Mouse (Mus musculus): ENCODE results near the gene Lrba. TPM values are rescaled to one million over a fixed set of nuclear protein-coding genes. Genes with fewer than 3 reads are reported as not detected.

Lrba gene
- total RNA-seq, 2 experiments from 2014 or later = 33.1 to 35.0 TPM

DNA sequence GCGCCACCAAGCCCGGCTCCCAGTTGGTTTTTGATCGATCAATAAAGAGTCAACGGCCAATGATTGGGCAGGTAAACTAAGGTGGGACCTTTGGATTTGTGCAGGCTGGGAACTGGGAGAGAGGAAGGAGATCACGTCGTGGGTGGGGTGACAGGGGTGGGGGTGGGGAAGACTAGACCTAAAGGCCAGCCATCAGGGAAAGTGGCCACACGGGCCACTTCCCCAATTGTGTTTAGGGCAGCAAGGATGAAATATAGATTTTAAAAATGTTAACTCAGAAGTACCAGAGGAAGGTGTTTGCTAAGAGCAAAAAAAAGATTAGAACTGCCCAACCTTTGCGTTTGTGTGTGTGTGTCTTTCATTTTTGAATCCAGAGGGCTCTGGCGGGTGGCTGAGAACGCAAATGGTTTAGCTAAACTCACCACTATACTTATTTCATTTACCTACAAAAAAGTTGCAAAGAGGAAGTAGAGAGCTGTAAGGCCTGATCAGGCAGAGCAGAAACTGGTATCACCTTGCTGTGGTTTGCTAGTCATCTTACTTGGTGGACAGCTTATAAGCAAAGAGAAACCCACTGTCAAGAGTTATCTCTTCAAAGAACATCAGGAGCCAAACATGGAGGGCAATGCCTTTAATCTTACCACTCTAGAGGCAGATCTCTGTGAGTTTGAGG, 14.1 kb upstream of the Lrba start:
- no peak for DNase-seq (ENCODE audit: extremely low spot score in 1 of 2, low spot score in 2 of 2)
- no peak for TF ChIP-seq CTCF (IDR thresholded peaks at IDR 0.05)
- H3K4me3 ChIP-seq = no peak overlapping the region
- intact Hi-C loops (cut with DNase I) = no loop called here
- H3K27ac ChIP-seq = no peak overlapping the region

DNA sequence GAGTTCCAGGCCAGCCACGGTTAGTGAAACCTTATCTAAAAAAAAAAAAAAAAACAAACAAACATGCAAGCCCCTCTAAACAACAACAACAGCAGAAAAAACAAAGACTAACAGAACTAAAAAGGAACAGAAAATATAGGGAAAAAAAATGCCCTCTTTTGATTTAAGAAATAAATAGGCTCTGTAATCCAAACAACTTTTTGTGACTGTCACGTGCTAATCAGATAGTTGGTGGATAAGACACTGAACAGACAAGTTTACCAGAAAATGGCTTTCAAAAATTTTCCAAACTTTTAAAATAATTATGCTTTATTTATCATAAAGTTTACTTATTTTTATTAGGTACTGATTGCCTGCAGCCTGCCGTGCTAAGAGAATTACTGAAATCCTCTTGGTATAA, 13.5 kb upstream of the Lrba start:
- no peak for TF ChIP-seq CTCF (IDR thresholded peaks at IDR 0.05)
- Histone ChIP-seq H3K4me3 (no peak overlapping the region), H3K27ac (no peak overlapping the region)
- DNase-seq (ENCODE audit: extremely low spot score in 1 of 2, low spot score in 2 of 2) = no peak
- intact Hi-C loops (cut with DNase I) = no loop called here

DNA sequence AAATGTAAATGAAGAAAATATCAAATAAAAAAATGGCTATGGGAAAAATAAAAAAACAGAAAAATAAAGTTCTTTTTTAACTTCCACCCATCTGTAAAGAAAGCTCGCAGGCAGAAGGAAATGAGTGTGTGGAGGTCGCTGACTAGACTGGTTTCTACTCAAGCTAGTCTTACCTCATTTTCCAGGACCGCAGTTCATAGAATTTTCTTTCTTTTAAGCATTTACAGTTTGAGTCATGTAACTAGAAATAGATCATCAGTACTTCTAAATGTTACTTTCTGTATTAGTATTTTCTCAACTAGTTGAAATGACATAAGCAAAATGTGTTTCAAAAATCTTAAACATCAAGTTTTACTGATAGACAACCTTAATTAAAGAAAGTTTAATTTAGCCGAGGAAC, 10.2 kb upstream of the Lrba start:
- H3K4me3 ChIP-seq = no peak overlapping the region
- no peak for TF ChIP-seq CTCF (IDR thresholded peaks at IDR 0.05)
- no peak overlapping the region for H3K27ac ChIP-seq
- no peak for DNase-seq (ENCODE audit: extremely low spot score in 1 of 2, low spot score in 2 of 2)
- intact Hi-C loops (cut with DNase I) = no loop called here

DNA sequence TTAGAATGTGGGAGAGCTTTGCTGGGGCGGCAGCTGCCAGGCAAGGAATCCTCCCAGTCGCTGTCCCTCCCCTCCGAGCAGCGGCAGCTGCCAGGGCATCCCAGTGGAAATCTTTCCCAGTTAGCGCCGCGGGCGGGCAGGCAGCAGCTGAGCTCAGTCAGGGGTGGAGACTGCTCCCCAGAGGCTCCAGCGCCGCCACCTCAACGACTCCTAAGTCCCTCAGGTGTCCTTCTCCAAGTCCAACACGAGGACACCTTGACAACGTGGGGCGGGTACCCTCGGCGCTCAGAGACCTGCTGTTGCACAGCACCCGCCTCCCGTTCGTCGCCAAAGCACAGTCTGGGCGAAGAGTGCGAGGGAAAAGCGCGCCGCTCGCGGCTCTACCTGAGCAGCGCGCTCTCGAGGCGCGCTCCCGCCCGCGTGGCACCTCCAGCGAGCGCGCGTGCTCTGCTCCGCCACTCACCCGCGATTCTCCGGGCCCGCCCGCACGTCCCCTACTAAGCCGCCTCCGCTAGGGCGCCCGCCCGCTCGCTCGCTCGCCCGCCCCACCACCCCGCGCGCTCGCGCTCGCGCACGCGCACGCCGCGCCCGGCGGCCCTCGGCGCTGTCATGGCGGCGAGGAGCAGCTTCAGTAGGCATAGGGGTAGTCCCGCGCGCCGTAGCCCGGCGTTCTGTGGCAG, 706 bp upstream of the Lrba start:
- intact Hi-C loops (cut with DNase I) = loop anchor here (1.0 to 5.0 kb wide), 3 partner anchors 81 to 1411 kb away; partner anchors contain the start of genes Dclk2 and Rps3a1
- DNase-seq (ENCODE audit: extremely low spot score in 1 of 2, low spot score in 2 of 2) = peak; percentile 85 to 90
- H3K4me3 ChIP-seq = peak overlapping the region; percentile 100
- peak overlapping the region; percentile 98 for H3K27ac ChIP-seq
- TF ChIP-seq CTCF (IDR thresholded peaks at IDR 0.05) = no peak

DNA sequence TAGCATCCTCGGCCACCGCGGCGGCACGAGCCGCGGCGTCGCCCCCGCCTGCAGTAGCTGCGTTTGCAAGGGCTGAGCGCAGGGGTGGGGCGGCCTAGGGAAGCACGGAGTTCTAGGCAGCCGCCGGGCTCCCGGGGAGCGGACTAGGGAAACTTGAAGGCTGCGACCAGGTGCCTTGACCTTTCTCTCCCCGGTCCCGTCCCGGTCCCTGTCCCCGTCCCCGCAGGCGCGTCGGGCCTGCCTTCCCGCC, 241 bp upstream of the Lrba start:
- no peak for TF ChIP-seq CTCF (IDR thresholded peaks at IDR 0.05)
- intact Hi-C loops (cut with DNase I) = loop anchor here (1.0 to 5.0 kb wide), 2 partner anchors 82 to 1412 kb away; partner anchors contain the start of gene Rps3a1
- peak overlapping the region; percentile 100 for H3K4me3 ChIP-seq
- no peak for DNase-seq (ENCODE audit: extremely low spot score in 1 of 2, low spot score in 2 of 2)
- H3K27ac ChIP-seq = peak overlapping the region; percentile 98

DNA sequence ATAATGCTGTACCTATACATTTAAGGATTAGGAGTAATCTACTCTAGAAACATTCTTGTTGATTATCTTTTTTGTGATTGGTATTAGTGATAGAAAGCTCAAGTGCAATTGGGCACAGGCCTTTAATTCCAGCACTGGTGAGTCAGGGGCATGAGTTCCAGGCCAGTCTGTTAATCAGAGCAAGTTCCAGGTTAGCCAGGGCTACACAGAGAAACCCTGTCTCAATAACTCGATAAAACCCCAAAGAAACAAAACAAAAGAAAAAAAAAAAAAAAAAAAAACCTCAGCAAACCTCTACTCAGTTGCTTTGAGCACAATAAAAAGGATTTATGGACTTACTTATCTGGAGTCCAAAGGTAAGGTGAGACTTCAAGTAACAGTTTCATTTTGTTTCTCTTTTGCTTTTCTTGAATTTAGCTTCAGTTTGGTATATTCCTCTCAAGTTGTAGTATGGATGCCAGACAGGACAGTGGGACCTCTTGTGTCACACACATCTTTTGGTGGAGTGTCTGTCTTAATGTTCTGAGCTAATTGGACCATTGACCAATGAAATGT, 7.1 kb downstream of the Lrba start:
- no peak for DNase-seq (ENCODE audit: extremely low spot score in 1 of 2, low spot score in 2 of 2)
- intact Hi-C loops (cut with DNase I) = no loop called here
- no peak for TF ChIP-seq CTCF (IDR thresholded peaks at IDR 0.05)

DNA sequence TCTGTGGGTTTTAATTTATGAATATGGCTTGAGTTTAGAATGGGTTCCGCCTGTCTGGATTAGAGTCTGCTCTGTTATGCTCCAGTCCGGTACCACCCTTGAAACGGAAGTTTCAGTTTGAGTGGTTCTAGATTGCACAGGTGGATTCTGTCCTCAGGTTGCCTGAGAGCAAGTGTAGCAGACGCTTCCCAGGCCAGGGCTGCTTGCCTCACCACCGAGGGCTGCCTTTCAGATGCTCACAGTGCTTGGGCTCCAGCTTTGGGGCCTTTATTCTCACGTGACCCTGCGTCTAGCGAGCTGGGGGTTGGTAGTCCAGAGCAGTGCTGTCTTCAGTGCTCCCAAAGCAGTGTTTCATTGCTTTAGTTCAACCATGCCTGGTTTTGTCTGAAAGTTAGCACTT, 22.7 kb downstream of the Lrba start:
- DNase-seq (ENCODE audit: extremely low spot score in 1 of 2, low spot score in 2 of 2) = no peak
- no peak for TF ChIP-seq CTCF (IDR thresholded peaks at IDR 0.05)
- no peak overlapping the region for H3K27ac ChIP-seq
- intact Hi-C loops (cut with DNase I) = no loop called here
- no peak overlapping the region for H3K4me3 ChIP-seq

More for the DNA sequence above, 7.1 kb downstream of the Lrba start:
- Histone ChIP-seq H3K27ac (no peak overlapping the region), H3K4me3 (no peak overlapping the region)

DNA sequence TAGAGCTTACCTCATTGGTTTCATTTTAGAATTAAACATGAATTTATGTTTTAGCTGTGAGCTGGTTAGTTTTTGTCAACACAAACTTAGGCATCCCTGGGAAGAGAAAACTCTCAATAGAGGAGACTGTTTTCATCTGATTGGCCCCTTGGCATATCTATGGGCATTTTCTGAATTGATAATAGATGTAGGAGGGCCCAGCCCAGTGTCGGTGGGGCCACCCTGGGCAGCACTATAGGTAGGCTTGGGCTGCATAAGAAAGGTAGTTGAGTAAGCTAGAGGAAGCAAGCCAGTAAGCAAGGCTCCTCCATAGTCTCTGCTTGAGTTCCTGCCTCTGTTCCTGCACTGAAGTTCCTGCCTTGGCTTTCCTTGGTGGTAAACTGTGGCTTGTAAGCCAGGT, 26.7 kb downstream of the Lrba start:
- intact Hi-C loops (cut with DNase I) = no loop called here
- TF ChIP-seq CTCF (IDR thresholded peaks at IDR 0.05) = no peak
- no peak overlapping the region for H3K4me3 ChIP-seq
- no peak overlapping the region for H3K27ac ChIP-seq
- no peak for DNase-seq (ENCODE audit: extremely low spot score in 1 of 2, low spot score in 2 of 2)

DNA sequence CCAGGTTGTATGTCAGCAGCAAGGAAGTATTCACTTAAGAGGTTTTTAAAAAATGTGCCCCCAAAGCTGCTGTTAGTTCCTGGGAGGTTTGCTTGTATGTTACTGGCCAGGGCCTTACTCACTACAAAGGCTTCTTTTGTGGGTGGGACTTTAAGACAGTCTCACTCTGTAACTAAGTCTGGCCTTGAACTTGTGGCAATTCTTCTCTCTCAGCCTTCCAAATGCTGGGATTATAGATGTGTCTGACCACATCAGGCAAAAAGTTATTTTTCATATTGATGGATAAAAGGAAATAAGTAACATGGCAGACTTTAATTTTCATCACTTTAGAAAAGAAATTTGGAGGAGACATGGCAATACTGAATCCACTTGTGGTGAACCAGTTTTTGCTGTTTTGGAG, 28.1 kb downstream of the Lrba start:
- TF ChIP-seq CTCF (IDR thresholded peaks at IDR 0.05) = no peak
- intact Hi-C loops (cut with DNase I) = no loop called here
- no peak overlapping the region for H3K4me3 ChIP-seq
- no peak overlapping the region for H3K27ac ChIP-seq
- DNase-seq (ENCODE audit: extremely low spot score in 1 of 2, low spot score in 2 of 2) = no peak

DNA sequence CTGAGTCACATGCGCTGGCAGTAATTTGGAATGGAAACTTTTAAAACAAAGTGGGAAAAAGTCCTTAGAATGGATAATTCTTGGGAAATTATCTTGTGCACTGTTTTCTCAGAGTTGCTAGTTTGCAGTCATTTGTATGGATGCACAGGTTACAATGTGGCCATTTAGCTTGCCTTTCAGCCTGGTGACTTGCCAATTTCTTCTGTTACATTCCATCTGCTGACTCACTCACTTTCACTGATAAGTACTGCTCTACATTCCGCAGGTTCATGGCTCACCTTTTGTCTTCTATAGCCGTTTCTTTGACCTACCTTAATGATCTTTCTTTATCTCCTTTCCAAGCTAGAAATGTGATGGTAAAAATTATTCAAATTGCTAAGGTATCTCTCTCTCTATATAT, 28.6 kb downstream of the Lrba start:
- no peak for DNase-seq (ENCODE audit: extremely low spot score in 1 of 2, low spot score in 2 of 2)
- Histone ChIP-seq H3K27ac (no peak overlapping the region), H3K4me3 (no peak overlapping the region)
- intact Hi-C loops (cut with DNase I) = no loop called here
- no peak for TF ChIP-seq CTCF (IDR thresholded peaks at IDR 0.05)

DNA sequence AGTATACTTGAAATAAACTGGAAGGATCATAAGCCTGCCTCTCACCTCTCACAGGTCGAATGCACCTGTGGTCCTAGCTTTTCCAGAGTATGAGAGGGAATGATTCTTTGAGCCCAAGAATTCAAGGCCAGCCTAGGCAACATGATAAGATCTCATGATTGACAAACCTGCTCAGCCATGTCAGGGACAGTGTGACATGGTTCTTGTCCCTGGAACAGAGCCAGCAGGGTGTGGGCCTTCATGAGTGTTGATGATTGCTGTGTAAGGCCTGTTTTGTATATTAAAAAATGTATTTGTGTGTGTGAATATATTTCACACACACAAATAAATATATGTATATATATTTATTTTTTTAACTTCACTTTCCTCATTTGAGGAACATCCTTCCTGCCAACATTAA, 29.3 kb downstream of the Lrba start:
- no peak for DNase-seq (ENCODE audit: extremely low spot score in 1 of 2, low spot score in 2 of 2)
- Histone ChIP-seq H3K27ac (no peak overlapping the region), H3K4me3 (no peak overlapping the region)
- intact Hi-C loops (cut with DNase I) = no loop called here
- TF ChIP-seq CTCF (IDR thresholded peaks at IDR 0.05) = no peak

DNA sequence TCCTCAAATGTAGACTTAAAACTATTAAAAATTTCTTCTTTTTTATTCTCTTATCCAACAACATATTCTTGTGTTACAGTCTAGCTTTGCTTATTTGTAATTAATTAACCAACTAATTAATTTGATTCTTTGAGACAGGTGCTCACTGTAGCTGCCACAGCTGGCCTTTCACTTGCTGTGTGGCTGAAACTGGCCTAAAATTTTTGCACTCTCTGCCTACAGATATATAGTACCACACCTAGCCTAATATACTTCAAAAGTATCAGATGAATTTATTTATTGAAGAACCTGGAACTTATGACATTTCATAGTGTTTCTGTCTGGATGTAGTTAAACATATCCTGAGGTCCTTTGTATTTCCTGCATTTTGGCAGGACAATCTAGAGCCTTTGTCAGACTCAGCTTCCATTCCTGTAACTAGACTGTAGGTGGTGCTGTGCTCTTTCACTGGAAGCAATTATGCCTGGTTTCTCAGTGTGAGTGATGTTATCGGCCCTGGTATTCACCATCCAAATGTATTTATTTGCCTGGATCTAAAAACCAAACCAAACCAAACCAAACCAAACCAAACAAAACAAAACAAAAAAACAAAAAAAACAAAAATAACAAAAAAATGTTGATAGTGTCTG, 43.7 kb downstream of the Lrba start:
- intact Hi-C loops (cut with DNase I) = no loop called here
- peak; percentile 81 for TF ChIP-seq CTCF (IDR thresholded peaks at IDR 0.05)
- no peak overlapping the region for H3K27ac ChIP-seq
- no peak for DNase-seq (ENCODE audit: extremely low spot score in 1 of 2, low spot score in 2 of 2)
- H3K4me3 ChIP-seq = no peak overlapping the region

Measured in left cerebral cortex, adult 2 months (tissue).